Mouse (Mus musculus): ENCODE results near the gene Sfxn2.

GRCm38 (mm10) chr19:46523480-46524151 is 49.5 kb upstream of the Sfxn2 start:
- TF ChIP-seq CTCF (IDR thresholded peaks at IDR 0.05; ENCODE audit: low read depth): no peak
- no peak for TF ChIP-seq EP300 (IDR thresholded peaks at IDR 0.05; ENCODE audit: low read depth)

All from heart, postnatal 0 days (tissue).